Mouse (Mus musculus) neutrophil, adult 83 days (primary cell): Measurements from ENCODE around the gene Trub2. TPM values are rescaled to one million over a fixed set of nuclear protein-coding genes. Genes with fewer than 3 reads are reported as not detected.

Source experiments
- total RNA-seq, 2 experiments: library from RNA; stranded (reverse); gene quantifications; one replicate each; pipeline ENCODE4 v1.2.4; 2023

The Trub2 gene
- 10 to 100 TPM; 32.4 to 36.4 TPM for total RNA-seq

DNA sequence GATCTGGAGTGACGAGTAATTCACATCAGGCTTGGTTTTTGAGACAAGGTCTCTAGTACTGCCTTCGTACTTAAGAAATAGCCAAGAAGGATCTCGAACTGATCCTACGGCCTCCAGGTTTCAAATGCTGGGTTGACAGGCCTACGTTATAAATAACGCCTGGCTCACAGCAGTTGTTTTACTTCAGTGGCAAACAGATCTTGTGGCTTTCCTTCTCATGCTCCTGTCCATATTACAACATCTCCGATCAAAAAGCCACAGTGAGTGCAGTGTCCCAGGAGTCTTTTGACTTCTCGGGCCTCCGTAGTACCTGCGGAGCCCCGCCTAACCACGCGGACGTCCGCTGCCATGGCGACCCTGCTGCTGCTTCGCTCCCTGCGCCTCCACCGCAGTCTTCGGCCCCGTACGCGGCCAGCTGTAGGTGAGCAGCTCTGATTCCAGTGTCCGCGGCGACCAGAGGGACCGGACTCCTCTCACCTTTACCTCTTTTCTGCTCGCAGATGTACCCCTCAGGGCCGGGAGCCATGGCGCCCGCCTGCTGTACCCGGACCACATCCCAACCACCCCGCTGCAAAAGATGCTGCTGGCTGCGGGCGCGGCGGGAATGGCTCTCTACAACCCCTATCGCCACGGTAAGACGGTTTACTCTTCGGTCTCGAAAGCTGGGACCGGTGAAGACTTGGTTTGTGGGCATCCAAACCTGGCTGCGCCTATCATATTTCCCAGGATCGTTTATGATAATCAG lies at the start of gene Trub2:
Trub2 (minus strand) TSS at position 566 of the 745 bp plus-strand sequence.

DNA sequence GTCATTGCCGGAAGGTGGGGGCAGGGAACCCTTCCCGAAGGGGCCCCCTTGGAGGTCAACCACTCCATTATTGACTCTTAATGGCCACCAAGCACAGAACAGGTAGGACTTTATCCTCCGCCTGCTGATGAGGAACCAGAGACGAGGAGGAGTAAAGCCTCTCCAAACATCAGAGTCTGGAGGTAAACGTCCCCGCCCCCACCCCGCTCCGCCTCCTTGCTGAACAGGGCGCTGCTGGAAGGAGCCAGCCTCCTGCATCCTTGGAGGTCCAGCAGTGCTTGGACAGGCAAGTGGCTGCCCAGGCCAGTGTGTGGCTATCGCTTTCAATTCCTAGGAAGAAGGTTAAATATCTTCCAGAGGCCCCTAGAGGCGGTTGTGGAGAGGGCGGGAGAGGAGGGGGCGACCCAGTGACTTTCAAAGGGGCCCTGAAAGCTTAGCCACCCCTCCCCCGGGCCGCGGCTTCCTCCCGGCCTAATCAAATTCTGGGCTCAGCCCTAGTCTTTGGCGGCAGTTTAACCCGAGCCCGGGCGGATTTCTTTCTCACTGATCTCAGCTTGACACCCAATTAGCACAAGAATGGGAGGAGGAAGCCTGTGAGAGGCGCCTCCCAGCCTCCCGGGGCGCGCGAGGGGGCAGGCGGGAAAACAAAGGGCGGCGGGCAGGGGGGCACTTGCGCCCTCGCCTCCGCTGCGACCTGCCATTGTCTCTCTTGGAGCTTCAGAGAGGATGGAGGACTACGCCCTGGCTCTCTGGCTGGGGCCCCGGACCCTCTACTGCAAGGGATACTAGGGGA lies 31.9 kb upstream of the Trub2 start, which contains the start of gene Urm1:
Urm1 (plus strand) TSS at position 51 of the 793 bp plus-strand sequence.

DNA sequence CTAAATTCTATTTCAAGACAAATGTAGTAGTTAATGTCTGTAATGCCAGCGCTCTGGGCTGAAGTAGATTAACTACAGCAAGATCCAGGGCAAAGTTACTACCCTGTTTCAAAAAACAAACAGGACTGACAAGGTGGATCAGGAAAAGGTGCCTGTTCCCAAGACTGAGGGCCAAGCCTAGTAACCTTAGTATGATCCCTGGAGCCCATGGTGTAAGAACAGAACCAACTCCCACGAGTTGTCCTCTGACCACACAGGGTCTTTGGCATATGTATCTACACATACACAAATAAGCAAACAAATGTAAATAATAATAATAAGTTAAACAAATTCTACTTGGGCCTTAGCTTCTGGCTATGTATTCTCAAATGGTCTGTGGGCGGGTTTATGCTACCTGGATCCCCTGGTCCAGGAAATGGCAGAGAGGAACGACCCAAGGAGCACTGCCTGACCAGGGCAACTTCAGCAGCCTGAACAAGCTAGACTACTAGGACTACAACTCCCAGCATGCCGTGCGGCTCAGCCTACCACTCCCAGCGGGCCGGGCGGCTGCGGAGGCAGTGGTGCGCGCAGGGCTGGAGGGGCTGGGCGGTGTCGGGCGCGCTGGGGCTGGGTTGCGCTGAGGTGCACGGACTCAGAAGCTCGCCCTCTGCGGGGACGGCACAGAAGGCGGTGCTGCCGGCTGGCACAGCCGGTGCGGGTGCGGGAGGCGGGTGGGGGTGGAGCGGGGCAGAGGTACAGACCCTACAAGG lies 13.9 kb upstream of the Trub2 start, which contains the start of gene Slc27a4:
Slc27a4 (plus strand) TSS at position 560 of the 752 bp plus-strand sequence.

DNA sequence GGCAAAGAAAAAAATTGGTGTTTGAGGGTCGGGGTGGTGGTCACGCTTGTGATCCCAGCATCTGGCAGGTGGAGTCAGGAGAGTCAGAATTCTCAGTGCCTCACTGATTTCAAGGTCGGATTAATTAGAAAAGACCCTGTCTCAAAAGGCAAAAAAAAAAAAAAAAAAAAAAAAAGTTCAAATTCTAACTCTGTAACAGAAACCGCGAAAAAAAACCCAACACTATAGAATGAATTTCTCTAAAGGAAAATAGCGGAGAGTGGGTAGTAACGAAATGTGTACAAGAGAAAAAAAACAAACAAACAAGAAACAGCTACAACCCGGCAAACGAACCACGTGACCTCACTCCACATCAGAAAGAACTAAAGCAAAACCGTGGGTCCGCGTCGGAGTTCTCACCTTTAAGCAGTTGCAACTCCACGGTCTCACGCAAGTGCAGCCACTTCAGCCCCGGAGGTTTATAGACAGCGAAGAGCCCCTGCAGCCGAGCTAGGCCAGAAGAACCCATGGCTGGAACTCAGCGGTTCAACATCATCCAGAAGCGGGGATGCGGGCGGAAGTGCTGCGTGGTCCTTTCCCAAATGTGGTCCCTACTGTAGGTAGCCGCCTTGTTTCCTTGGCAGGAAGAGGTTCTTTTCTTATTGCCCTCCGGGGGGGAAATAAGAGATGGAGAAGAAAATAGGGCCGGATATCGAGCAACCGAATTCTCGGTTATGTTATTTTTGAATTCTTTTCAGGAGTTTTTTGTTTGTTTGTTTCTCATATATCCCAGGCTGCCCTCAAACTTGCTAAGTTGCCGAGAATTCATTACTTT lies 991 bp downstream of the Trub2 start, which contains the start of gene Coq4:
Coq4 (plus strand) TSS at position 390 of the 814 bp plus-strand sequence.

DNA sequence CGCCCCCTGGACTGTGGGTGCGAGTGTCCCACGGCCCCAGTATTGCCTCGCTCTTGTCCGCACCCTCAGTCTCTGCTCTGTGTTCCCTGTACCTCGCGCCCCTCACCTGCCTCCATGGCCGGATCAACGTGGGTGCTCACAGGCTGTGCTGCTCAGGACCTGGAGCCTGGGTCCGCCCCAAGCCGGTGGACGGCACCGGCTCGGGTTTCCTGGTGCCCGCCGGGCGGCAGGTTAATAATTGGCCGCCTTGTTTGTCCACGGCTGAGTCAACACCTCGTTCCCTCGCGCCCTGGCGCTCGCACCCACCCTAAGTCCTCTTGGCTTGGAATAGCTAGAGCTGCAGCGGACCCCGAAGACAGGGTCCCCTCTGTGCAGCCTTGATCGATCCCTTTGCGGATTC lies 36.8 kb downstream of the Trub2 start, which contains the start of gene Gm13420:
Gm13420 (minus strand) TSS at position 189 of the 400 bp plus-strand sequence.

Other genes with a start within 250 kb of the Trub2 start
- 10 to 100 TPM; 49.0 to 62.6 TPM for gene Rapgef1, start 168.8 kb downstream of the Trub2 start, total RNA-seq
- gene Gm13420, start 36.8 kb downstream of the Trub2 start, total RNA-seq: not detected
- not detected for gene Gm13547, start 29.2 kb downstream of the Trub2 start, total RNA-seq
- gene Coq4, start 1.0 kb downstream of the Trub2 start, total RNA-seq: 10 to 100 TPM; 15.6 to 24.9 TPM
- 100 to 1,000 TPM; 136 to 141 TPM for gene Slc27a4, start 14.1 kb upstream of the Trub2 start, total RNA-seq
- gene Urm1, start 31.6 kb upstream of the Trub2 start, total RNA-seq: 10 to 100 TPM; 21.1 to 22.3 TPM
- gene Cercam, start 80.7 kb upstream of the Trub2 start, total RNA-seq: 1 to 10 TPM; 6.4 to 9.9 TPM
- 10 to 100 TPM; 86.4 to 90.5 TPM for gene Odf2, start 100.7 kb upstream of the Trub2 start, total RNA-seq
- 10 to 100 TPM; 28.7 to 29.8 TPM for gene Gle1, start 146.9 kb upstream of the Trub2 start, total RNA-seq
- 100 to 1,000 TPM; 185 TPM for gene Sptan1, start 177.1 kb upstream of the Trub2 start, total RNA-seq